Mouse (Mus musculus) embryonic facial prominence, embryonic 15.5 days (tissue): ENCODE measurements around the gene Gm9758. TPM values are rescaled to one million over a fixed set of nuclear protein-coding genes. Genes with fewer than 3 reads are reported as not detected.
"Not testable (repeated sequence)": the region's sequence is repeated elsewhere in the genome, so short reads cannot be mapped to it uniquely, and the experiment has no call there.

ENCODE experiments used
- ATAC-seq: fragments of 200-750 bp; cut with Nextera tagmentation; 2 replicates; pipeline ENCODE4 v1.8.0; 2017; ENCODE audit warnings: low read depth, moderate TSS enrichment; ENCODE audit not compliant: insufficient number of reproducible peaks, low FRiP score, low TSS enrichment
- H3K27ac ChIP-seq: fragments of 300-500 bp; sonication (generic); replicated peaks from 2 replicates; pipeline ENCODE4 v1.5.1; 2015; ENCODE audit warnings: mild to moderate bottlenecking, inconsistent platforms
- H3K27me3 ChIP-seq: fragments of 300-500 bp; sonication (generic); 2 replicates; pipeline ENCODE4 v1.6.1; 2015; ENCODE audit warnings: inconsistent platforms
- H3K36me3 ChIP-seq: fragments of 300-500 bp; sonication (generic); 2 replicates; pipeline ENCODE4 v1.6.1; 2015; ENCODE audit warnings: mild to moderate bottlenecking, inconsistent platforms
- H3K4me1 ChIP-seq: fragments of 300-500 bp; sonication (generic); 2 replicates; pipeline ENCODE4 v1.6.1; 2015; ENCODE audit warnings: inconsistent platforms
- H3K4me2 ChIP-seq: fragments of 300-500 bp; sonication (generic); replicated peaks from 2 replicates; pipeline ENCODE4 v1.6.1; 2015; ENCODE audit warnings: mild to moderate bottlenecking, inconsistent platforms
- H3K4me3 ChIP-seq: fragments of 300-500 bp; sonication (generic); replicated peaks from 2 replicates; pipeline ENCODE4 v1.5.1; 2015; ENCODE audit warnings: mild to moderate bottlenecking, inconsistent platforms
- H3K9ac ChIP-seq: fragments of 300-500 bp; sonication (generic); 2 replicates; pipeline ENCODE4 v1.6.1; 2015; ENCODE audit warnings: inconsistent platforms
- H3K9me3 ChIP-seq: fragments of 300-500 bp; sonication (generic); replicated peaks from 2 replicates; pipeline ENCODE4 v1.6.1; 2016; ENCODE audit warnings: inconsistent platforms
- WGBS: fragments of 180-500 bp; shearing (Covaris S2); methylation state at CpG from one replicate; pipeline ENCODE4 v1.1.7; 2015; 5-methylcytosine and 5-hydroxymethylcytosine counted together
- polyA plus RNA-seq: library from polyadenylated mRNA; unstranded; fragments of >200 nt; fragmentation: Nextera tagmentation; extraction: Ambion mirVana; gene quantifications from 2 replicates; pipeline ENCODE4 v1.2.1, GENCODE M21; 2015

Gm9758 gene
- polyA plus RNA-seq, 1 experiment from 2014 or later = not detected

GRCm38 (mm10) chr5:14933721-14934120 lies 19.0 kb upstream of the Gm9758 start:
- H3K4me1 ChIP-seq, H3K36me3 ChIP-seq, H3K4me2 ChIP-seq, H3K27ac ChIP-seq, H3K9ac ChIP-seq, H3K27me3 ChIP-seq, ATAC-seq, H3K4me3 ChIP-seq, H3K9me3 ChIP-seq: not testable (repeated sequence)
- 70% methylated on average over 5 of the region's 6 CpGs for WGBS

- not testable (repeated sequence) for H3K4me2 ChIP-seq, H3K9me3 ChIP-seq, H3K9ac ChIP-seq, H3K4me3 ChIP-seq, ATAC-seq, H3K4me1 ChIP-seq, H3K27ac ChIP-seq, H3K36me3 ChIP-seq, H3K27me3 ChIP-seq
- 28% methylated on average over 4 of the region's 4 CpGs for WGBS
Measured at GRCm38 (mm10) chr5:14927047-14927446, 12.3 kb upstream of the Gm9758 start.

- H3K27ac ChIP-seq, H3K36me3 ChIP-seq, H3K27me3 ChIP-seq, H3K9me3 ChIP-seq, H3K4me3 ChIP-seq, H3K4me2 ChIP-seq, H3K9ac ChIP-seq, ATAC-seq, H3K4me1 ChIP-seq: not testable (repeated sequence)
- 65% methylated on average over 2 of the region's 3 CpGs for WGBS
Measured at GRCm38 (mm10) chr5:14914361-14914760, 338 bp downstream of the Gm9758 start.

GRCm38 (mm10) chr5:14903539-14903938 lies 11.2 kb downstream of the Gm9758 start:
- WGBS = 18% methylated on average over 3 of the region's 3 CpGs
- not testable (repeated sequence) for H3K4me3 ChIP-seq, H3K36me3 ChIP-seq, H3K9ac ChIP-seq, H3K27ac ChIP-seq, ATAC-seq, H3K27me3 ChIP-seq, H3K9me3 ChIP-seq, H3K4me2 ChIP-seq, H3K4me1 ChIP-seq

GRCm38 (mm10) chr5:14892242-14892641 lies 22.5 kb downstream of the Gm9758 start:
- WGBS = 72% methylated on average over 3 of the region's 3 CpGs
- Histone ChIP-seq H3K9me3 (0 out of 2 replicates have a peak, but pooled peaks cover 5% of the 10 kb centered on the region), H3K4me1 (no peaks in the 10 kb centered on the region), H3K9ac (no peak overlapping the region), H3K4me2 (no peak overlapping the region), H3K4me3 (no peak overlapping the region), H3K27me3 (no peaks in the 10 kb centered on the region), H3K27ac (no peak overlapping the region), H3K36me3 (no peaks in the 10 kb centered on the region)
- no peak for ATAC-seq

GRCm38 (mm10) chr5:14885291-14885690 lies 29.4 kb downstream of the Gm9758 start:
- WGBS = 66% methylated on average over 2 of the region's 2 CpGs
- H3K4me3 ChIP-seq, ATAC-seq, H3K36me3 ChIP-seq, H3K27me3 ChIP-seq, H3K4me1 ChIP-seq, H3K4me2 ChIP-seq, H3K9me3 ChIP-seq, H3K27ac ChIP-seq, H3K9ac ChIP-seq: not testable (repeated sequence)

Other genes starting within 250 kb of the Gm9758 start
- gene Speer4e, start 23.5 kb upstream of the Gm9758 start, polyA plus RNA-seq = not detected in 2 replicates
- 0.14 TPM in 1 of 2 replicates, not detected in the other for gene Gm10354, start 64.0 kb upstream of the Gm9758 start, polyA plus RNA-seq
- not detected in 2 replicates for gene Gm17019, start 118.1 kb upstream of the Gm9758 start, polyA plus RNA-seq